Mouse (Mus musculus) spleen, embryonic (tissue): Measurements from ENCODE around the gene Hsd17b1.
"Not testable (repeated sequence)": the region's sequence is repeated elsewhere in the genome, so short reads cannot be mapped to it uniquely, and the experiment has no call there.

Experiments used
- CTCF ChIA-PET: fragments of 350-600 bp; sonication (Branson Sonifier 250); formaldehyde crosslinking; loops from one replicate; lab custom pipeline; 2022; lab: Charles Lee

The Hsd17b1 gene

GRCm38 (mm10) chr11:101119761-101120544, 41.7 kb downstream of the Hsd17b1 start, which contains the start of the genes Retreg3 and Tubg1:
Retreg3 (minus strand) TSS chr11:101119893.
Tubg1 (plus strand) TSS chr11:101119938.
- CTCF ChIA-PET: interaction anchor here (0.6 to 0.7 kb wide), 2 partner anchors 9 to 31 kb away, joined by 4 to 6 read pairs; no protein-coding TSS in a partner anchor

GRCm38 (mm10) chr11:101120545-101121188, 42.5 kb downstream of the Hsd17b1 start:
- CTCF ChIA-PET: interaction anchor here (0.7 kb wide), 1 partner anchor 30 kb away, joined by 4 read pairs; no protein-coding TSS in a partner anchor

GRCm38 (mm10) chr11:101124494-101124893, 46.3 kb downstream of the Hsd17b1 start:
- CTCF ChIA-PET: not testable (repeated sequence)

GRCm38 (mm10) chr11:101125008-101125407, 46.8 kb downstream of the Hsd17b1 start:
- CTCF ChIA-PET: not testable (repeated sequence)

GRCm38 (mm10) chr11:101127075-101127474, 48.9 kb downstream of the Hsd17b1 start:
- CTCF ChIA-PET: interaction anchor here (0.6 kb wide), 1 partner anchor 28 kb away, joined by 21 read pairs; no protein-coding TSS in a partner anchor

GRCm38 (mm10) chr11:101128996-101129577, 50.9 kb downstream of the Hsd17b1 start:
- CTCF ChIA-PET: interaction anchor here (0.7 kb wide), 1 partner anchor 9 kb away, joined by 6 read pairs; the partner anchor contains the start of genes Retreg3 and Tubg1
